Mouse (Mus musculus) ES-E14 (cell line): ENCODE data around the gene Siglecg.

Experiments used
- MAFK ChIP-seq: IDR thresholded peaks from 2 replicates; pipeline ENCODE4 v1.6.1; 2014; ENCODE audit warnings: mild to moderate bottlenecking, low read depth, low read length, inconsistent platforms; ENCODE audit not compliant: insufficient read depth
- ZC3H11A ChIP-seq: IDR thresholded peaks from 2 replicates; pipeline ENCODE4 v1.6.1; 2012; ENCODE audit warnings: low read depth, mild to moderate bottlenecking, inconsistent platforms, low read length, borderline replicate concordance

DNA sequence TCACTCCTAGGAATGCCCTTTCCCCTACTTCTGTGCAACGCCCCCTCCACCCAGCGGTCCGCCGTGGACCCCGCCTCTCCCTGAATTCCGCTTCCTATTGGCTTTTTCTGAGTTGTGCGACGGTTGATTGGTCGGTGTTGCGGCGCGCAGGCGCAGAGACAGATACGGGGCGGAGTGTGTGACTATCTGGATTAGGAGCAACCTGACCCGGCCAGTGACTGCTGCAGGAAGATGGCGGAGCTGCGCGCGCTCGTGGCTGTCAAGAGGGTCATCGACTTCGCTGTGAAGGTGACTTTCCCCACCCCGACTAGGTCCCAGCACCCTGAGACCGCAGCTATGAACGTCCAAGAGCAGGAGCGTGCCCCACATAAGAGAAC lies 35.9 kb downstream of the Siglecg start, which contains the start of the genes Etfb and Gm45233:
- no peak for TF ChIP-seq MAFK
- TF ChIP-seq ZC3H11A = no peak
